Mouse (Mus musculus): ENCODE measurements around the gene Col17a1. TPM values are rescaled to one million over a fixed set of nuclear protein-coding genes. Genes with fewer than 3 reads are reported as not detected.

Gene Col17a1
- polyA plus RNA-seq, 1 experiment from 2014 or later = 21.6 TPM

DNA sequence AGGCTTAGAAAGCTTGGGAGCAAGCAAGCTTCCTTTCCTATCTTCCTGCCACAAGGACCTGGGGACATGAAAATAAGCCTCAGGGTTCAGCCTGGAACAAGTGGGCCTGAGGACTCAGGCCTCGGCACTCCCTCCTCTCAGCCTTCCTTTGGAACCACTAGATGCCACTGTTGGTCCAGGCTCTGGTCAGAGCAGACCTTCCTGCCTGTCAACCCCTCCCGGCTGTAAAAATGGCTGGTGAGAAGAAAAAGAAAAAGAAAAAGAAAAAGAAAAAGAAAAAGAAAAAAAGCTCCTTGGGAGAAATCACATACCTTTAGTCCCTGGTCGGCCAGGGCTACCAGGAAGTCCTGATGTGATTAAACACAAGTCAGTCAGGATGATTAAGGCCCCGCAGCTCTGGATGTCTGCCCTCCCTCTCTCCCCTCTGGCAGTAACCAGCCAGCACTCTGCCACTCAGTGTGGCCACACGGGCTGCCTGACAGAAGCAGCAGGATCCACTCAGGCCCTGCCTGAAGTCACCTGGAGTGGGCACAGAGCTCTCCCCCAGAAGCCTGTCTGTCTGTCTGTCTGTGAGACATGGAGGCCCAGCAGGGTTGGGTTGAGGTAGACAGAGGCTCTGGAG, 32.9 kb downstream of the Col17a1 start:
- H3K27me3 ChIP-seq (replicated peaks; ENCODE audit: control insufficient read depth, insufficient read depth, low read length) = no peaks in the 10 kb centered on the region
- peak overlapping the region; percentile 3; the same call in 1 of the 2 replicates for H3K9ac ChIP-seq (ENCODE audit: low read depth, low read length)
- ATAC-seq (ENCODE audit: low read depth) = peak; percentile 91
- WGBS = 13% methylated on average over 5 of the region's 5 CpGs
- peak; percentile 87 for DNase-seq (ENCODE audit: low spot score)
- H3K27ac ChIP-seq (replicated peaks; ENCODE audit: low read depth, low read length) = peak overlapping the region; percentile 70
- H3K36me3 ChIP-seq (ENCODE audit: control insufficient read depth, insufficient read depth, low read length) = no peaks in the 10 kb centered on the region
- no peak overlapping the region for H3K4me2 ChIP-seq (ENCODE audit: low read depth, low read length)
- H3K4me1 ChIP-seq (ENCODE audit: control insufficient read depth, insufficient read depth, low read length) = peaks cover 4% of the 10 kb centered on the region; the same call in 1 of the 2 replicates
- H3K9me3 ChIP-seq (ENCODE audit: control insufficient read depth, low read length) = no peaks in the 10 kb centered on the region
- H3K4me3 ChIP-seq (ENCODE audit: low read depth, low read length) = no peak overlapping the region

DNA sequence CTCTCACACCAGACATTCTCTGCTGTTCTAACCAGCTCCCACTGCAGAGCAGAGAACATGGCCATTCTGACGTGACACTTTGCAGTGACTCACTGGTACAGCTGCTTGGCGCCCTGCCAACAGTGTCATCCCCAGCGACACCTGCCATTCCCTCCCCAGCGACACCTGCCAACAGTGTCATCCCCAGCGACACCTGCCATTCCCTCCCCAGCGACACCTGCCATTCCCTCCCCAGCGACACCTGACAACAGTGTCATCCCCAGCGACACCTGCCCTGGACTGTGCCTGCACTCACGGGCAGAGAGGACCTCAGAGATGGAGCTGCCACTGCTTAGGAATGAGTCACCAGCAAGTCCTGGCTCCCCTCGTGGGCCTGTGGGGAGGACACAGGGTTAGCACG, 37.0 kb downstream of the Col17a1 start:
- WGBS = 74% methylated on average over 11 of the region's 11 CpGs
- no peak overlapping the region for H3K9ac ChIP-seq (ENCODE audit: low read depth, low read length)
- H3K4me1 ChIP-seq (ENCODE audit: control insufficient read depth, insufficient read depth, low read length) = peaks cover 4% of the 10 kb centered on the region; the same call in 1 of the 2 replicates
- H3K36me3 ChIP-seq (ENCODE audit: control insufficient read depth, insufficient read depth, low read length) = no peaks in the 10 kb centered on the region
- no peak overlapping the region for H3K4me3 ChIP-seq (ENCODE audit: low read depth, low read length)
- ATAC-seq (ENCODE audit: low read depth) (no peak), DNase-seq (ENCODE audit: low spot score) (peak; percentile 40)
- H3K27me3 ChIP-seq (replicated peaks; ENCODE audit: control insufficient read depth, insufficient read depth, low read length) = no peaks in the 10 kb centered on the region
- no peaks in the 10 kb centered on the region for H3K9me3 ChIP-seq (ENCODE audit: control insufficient read depth, low read length)
- H3K4me2 ChIP-seq (ENCODE audit: low read depth, low read length) = no peak overlapping the region
- no peak overlapping the region for H3K27ac ChIP-seq (replicated peaks; ENCODE audit: low read depth, low read length)

- Histone ChIP-seq H3K36me3 (ENCODE audit: control insufficient read depth, insufficient read depth, low read length) (0 out of 2 replicates have a peak, but pooled peaks cover 6% of the 10 kb centered on the region), H3K4me1 (ENCODE audit: control insufficient read depth, insufficient read depth, low read length) (no peaks in the 10 kb centered on the region), H3K4me3 (ENCODE audit: low read depth, low read length) (no peak overlapping the region), H3K27me3 (replicated peaks; ENCODE audit: control insufficient read depth, insufficient read depth, low read length) (no peaks in the 10 kb centered on the region), H3K9me3 (ENCODE audit: control insufficient read depth, low read length) (no peaks in the 10 kb centered on the region), H3K27ac (replicated peaks; ENCODE audit: low read depth, low read length) (no peak overlapping the region), H3K4me2 (ENCODE audit: low read depth, low read length) (no peak overlapping the region), H3K9ac (ENCODE audit: low read depth, low read length) (no peak overlapping the region)
- 81% methylated on average over 8 of the region's 8 CpGs for WGBS
- ATAC-seq (ENCODE audit: low read depth) = no peak
- DNase-seq (ENCODE audit: low spot score) = no peak
Observed at GRCm38 (mm10) chr19:47653173-47653572, 38.7 kb downstream of the Col17a1 start.

- Histone ChIP-seq H3K9me3 (ENCODE audit: control insufficient read depth, low read length) (no peaks in the 10 kb centered on the region), H3K27ac (replicated peaks; ENCODE audit: low read depth, low read length) (no peak overlapping the region), H3K36me3 (ENCODE audit: control insufficient read depth, insufficient read depth, low read length) (peaks cover 9% of the 10 kb centered on the region; the same call in 1 of the 2 replicates), H3K4me1 (ENCODE audit: control insufficient read depth, insufficient read depth, low read length) (no peaks in the 10 kb centered on the region), H3K4me3 (ENCODE audit: low read depth, low read length) (no peak overlapping the region), H3K27me3 (replicated peaks; ENCODE audit: control insufficient read depth, insufficient read depth, low read length) (no peaks in the 10 kb centered on the region), H3K9ac (ENCODE audit: low read depth, low read length) (no peak overlapping the region), H3K4me2 (ENCODE audit: low read depth, low read length) (no peak overlapping the region)
- ATAC-seq (ENCODE audit: low read depth) (no peak), DNase-seq (ENCODE audit: low spot score) (no peak)
- 71% methylated on average over 8 of the region's 8 CpGs for WGBS
Observed at GRCm38 (mm10) chr19:47652255-47652654, 39.6 kb downstream of the Col17a1 start.

DNA sequence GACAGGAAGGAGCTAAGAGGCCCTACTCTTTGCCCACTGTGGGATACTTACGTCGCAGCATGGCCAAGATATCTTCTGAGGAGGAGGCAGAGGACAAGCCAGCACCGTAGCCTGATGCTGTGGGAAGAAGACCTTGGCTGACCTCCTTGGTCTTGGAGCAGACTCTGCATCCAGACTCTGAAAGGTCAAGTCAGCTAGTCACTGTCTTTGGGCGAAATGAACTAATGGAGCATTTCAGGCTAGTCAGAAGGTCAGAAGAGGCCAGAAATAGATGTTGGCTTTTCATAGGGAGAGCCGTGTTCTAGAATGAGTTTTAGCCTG, 40.8 kb downstream of the Col17a1 start:
- ATAC-seq (ENCODE audit: low read depth) = no peak
- WGBS = 93% methylated on average over 5 of the region's 5 CpGs

GRCm38 (mm10) chr19:47650366-47651159, 41.3 kb downstream of the Col17a1 start:
- Histone ChIP-seq H3K27me3 (replicated peaks; ENCODE audit: control insufficient read depth, insufficient read depth, low read length) (no peaks in the 10 kb centered on the region), H3K4me3 (ENCODE audit: low read depth, low read length) (no peak overlapping the region), H3K9me3 (ENCODE audit: control insufficient read depth, low read length) (no peaks in the 10 kb centered on the region), H3K9ac (ENCODE audit: low read depth, low read length) (no peak overlapping the region), H3K4me1 (ENCODE audit: control insufficient read depth, insufficient read depth, low read length) (no peaks in the 10 kb centered on the region), H3K27ac (replicated peaks; ENCODE audit: low read depth, low read length) (no peak overlapping the region), H3K4me2 (ENCODE audit: low read depth, low read length) (no peak overlapping the region), H3K36me3 (ENCODE audit: control insufficient read depth, insufficient read depth, low read length) (peaks cover 21% of the 10 kb centered on the region)
- DNase-seq (ENCODE audit: low spot score) (no peak), ATAC-seq (ENCODE audit: low read depth) (no peak)
- 90% methylated on average over 14 of the region's 16 CpGs for WGBS

More for the DNA sequence above, 40.8 kb downstream of the Col17a1 start:
- DNase-seq (ENCODE audit: low spot score) = no peak
- Histone ChIP-seq H3K27ac (replicated peaks; ENCODE audit: low read depth, low read length) (no peak overlapping the region), H3K9ac (ENCODE audit: low read depth, low read length) (no peak overlapping the region), H3K4me2 (ENCODE audit: low read depth, low read length) (no peak overlapping the region), H3K36me3 (ENCODE audit: control insufficient read depth, insufficient read depth, low read length) (peaks cover 19% of the 10 kb centered on the region), H3K4me1 (ENCODE audit: control insufficient read depth, insufficient read depth, low read length) (no peaks in the 10 kb centered on the region), H3K9me3 (ENCODE audit: control insufficient read depth, low read length) (no peaks in the 10 kb centered on the region), H3K27me3 (replicated peaks; ENCODE audit: control insufficient read depth, insufficient read depth, low read length) (no peaks in the 10 kb centered on the region), H3K4me3 (ENCODE audit: low read depth, low read length) (no peak overlapping the region)

GRCm38 (mm10) chr19:47649071-47649470, 42.8 kb downstream of the Col17a1 start:
- Histone ChIP-seq H3K27me3 (replicated peaks; ENCODE audit: control insufficient read depth, insufficient read depth, low read length) (no peaks in the 10 kb centered on the region), H3K4me3 (ENCODE audit: low read depth, low read length) (no peak overlapping the region), H3K27ac (replicated peaks; ENCODE audit: low read depth, low read length) (no peak overlapping the region), H3K36me3 (ENCODE audit: control insufficient read depth, insufficient read depth, low read length) (peaks cover 29% of the 10 kb centered on the region), H3K9me3 (ENCODE audit: control insufficient read depth, low read length) (no peaks in the 10 kb centered on the region), H3K4me1 (ENCODE audit: control insufficient read depth, insufficient read depth, low read length) (no peaks in the 10 kb centered on the region), H3K9ac (ENCODE audit: low read depth, low read length) (no peak overlapping the region), H3K4me2 (ENCODE audit: low read depth, low read length) (no peak overlapping the region)
- ATAC-seq (ENCODE audit: low read depth) = no peak
- no peak for DNase-seq (ENCODE audit: low spot score)
- WGBS = 87% methylated on average over 6 of the region's 6 CpGs

DNA sequence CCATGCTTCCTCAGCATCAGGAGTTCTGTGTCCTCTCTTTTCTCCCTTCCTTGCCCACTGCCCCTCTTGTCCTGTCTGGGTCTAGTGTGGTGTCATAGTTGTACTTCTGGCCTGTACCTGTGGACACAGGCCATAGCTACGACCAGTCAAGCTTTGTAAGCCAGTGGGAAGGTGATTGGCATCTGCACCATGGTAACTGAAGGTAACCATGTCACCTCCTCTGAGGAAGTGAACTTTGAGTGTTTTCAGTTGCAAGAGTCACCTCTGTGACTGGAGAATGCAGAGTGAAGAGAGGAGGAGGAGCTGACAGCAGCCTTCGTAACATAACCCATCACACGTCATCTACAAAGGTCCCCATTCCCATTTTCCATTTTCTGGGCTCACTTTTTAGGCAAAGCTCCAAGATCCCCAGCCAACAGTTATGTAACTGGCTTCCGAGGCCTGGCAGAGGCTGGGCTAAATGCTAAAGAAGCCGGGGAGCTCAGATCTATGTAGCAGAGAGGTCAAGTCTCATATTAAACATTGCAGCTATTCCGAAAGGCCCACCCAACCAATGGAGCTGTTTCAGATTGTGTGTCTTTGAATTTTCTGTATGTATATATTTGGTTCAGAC, 45.3 kb downstream of the Col17a1 start:
- DNase-seq (ENCODE audit: low spot score) (no peak), ATAC-seq (ENCODE audit: low read depth) (no peak)
- Histone ChIP-seq H3K27ac (replicated peaks; ENCODE audit: low read depth, low read length) (no peak overlapping the region), H3K4me1 (ENCODE audit: control insufficient read depth, insufficient read depth, low read length) (no peaks in the 10 kb centered on the region), H3K36me3 (ENCODE audit: control insufficient read depth, insufficient read depth, low read length) (peaks cover 46% of the 10 kb centered on the region), H3K4me3 (ENCODE audit: low read depth, low read length) (no peak overlapping the region), H3K4me2 (ENCODE audit: low read depth, low read length) (no peak overlapping the region), H3K9me3 (ENCODE audit: control insufficient read depth, low read length) (no peaks in the 10 kb centered on the region), H3K27me3 (replicated peaks; ENCODE audit: control insufficient read depth, insufficient read depth, low read length) (no peaks in the 10 kb centered on the region), H3K9ac (ENCODE audit: low read depth, low read length) (no peak overlapping the region)
- WGBS = 83% methylated on average over 6 of the region's 6 CpGs

Measured in embryonic facial prominence, embryonic 14.5 days (tissue).